Mouse (Mus musculus) embryonic facial prominence, embryonic 12.5 days (tissue): ENCODE results near the gene Btbd6. TPM values are rescaled to one million over a fixed set of nuclear protein-coding genes. Genes with fewer than 3 reads are reported as not detected.

ENCODE experiments used
- ATAC-seq: fragments of 200-750 bp; cut with Nextera tagmentation; 2 replicates; pipeline ENCODE4 v1.8.0; 2017; ENCODE audit not compliant: insufficient number of reproducible peaks, insufficient read depth, low FRiP score, low TSS enrichment
- H3K27ac ChIP-seq: fragments of 300-500 bp; sonication (generic); 2 replicates; pipeline ENCODE4 v1.5.1; 2016; ENCODE audit warnings: mild to moderate bottlenecking
- H3K27me3 ChIP-seq: fragments of 300-500 bp; sonication (generic); 2 replicates; pipeline ENCODE4 v1.6.1; 2016; ENCODE audit warnings: mild to moderate bottlenecking, moderate library complexity
- H3K36me3 ChIP-seq: fragments of 300-500 bp; sonication (generic); 2 replicates; pipeline ENCODE4 v1.6.1; 2016; ENCODE audit warnings: mild to moderate bottlenecking
- H3K4me1 ChIP-seq: fragments of 300-500 bp; sonication (generic); 2 replicates; pipeline ENCODE4 v1.6.1; 2016
- H3K4me2 ChIP-seq: fragments of 300-500 bp; sonication (generic); replicated peaks from 2 replicates; pipeline ENCODE4 v1.6.1; 2016; ENCODE audit warnings: mild to moderate bottlenecking, moderate library complexity
- H3K4me3 ChIP-seq: fragments of 300-500 bp; sonication (generic); 2 replicates; pipeline ENCODE4 v1.5.1; 2016; ENCODE audit warnings: mild to moderate bottlenecking
- H3K9ac ChIP-seq: fragments of 300-500 bp; sonication (generic); 2 replicates; pipeline ENCODE4 v1.6.1; 2016; ENCODE audit warnings: mild to moderate bottlenecking, moderate library complexity
- H3K9me3 ChIP-seq: fragments of 300-500 bp; sonication (generic); 2 replicates; pipeline ENCODE4 v1.6.1; 2016; ENCODE audit warnings: mild to moderate bottlenecking, moderate library complexity
- WGBS: fragments of 180-500 bp; shearing (Covaris S2); methylation state at CpG from one replicate; pipeline ENCODE4 v1.1.7; 2016; 5-methylcytosine and 5-hydroxymethylcytosine counted together
- polyA plus RNA-seq: library from polyadenylated mRNA; unstranded; fragments of >200 nt; fragmentation: Nextera tagmentation; extraction: Ambion mirVana; gene quantifications from 2 replicates; pipeline ENCODE4 v1.2.1, GENCODE M21; 2016

Gene Btbd6
- polyA plus RNA-seq, 1 experiment from 2014 or later: 27.4 TPM

- WGBS: 58% methylated on average over 5 of the region's 5 CpGs
- H3K4me2 ChIP-seq: no peak overlapping the region
- no peaks in the 10 kb centered on the region for H3K27me3 ChIP-seq
- H3K9me3 ChIP-seq: no peaks in the 10 kb centered on the region
- H3K4me3 ChIP-seq: no peak overlapping the region
- peaks cover 14% of the 10 kb centered on the region for H3K36me3 ChIP-seq
- H3K9ac ChIP-seq: no peak overlapping the region
- peak; percentile 61; the same call in 1 of the 2 replicates for ATAC-seq
- H3K27ac ChIP-seq: no peak overlapping the region
- 0 out of 2 replicates have a peak, but pooled peaks cover 6% of the 10 kb centered on the region for H3K4me1 ChIP-seq
Observed at GRCm38 (mm10) chr12:113028067-113028466, 51.8 kb downstream of the Btbd6 start.

Other genes starting within 250 kb of the Btbd6 start
- gene Pld4, start 215.8 kb upstream of the Btbd6 start, polyA plus RNA-seq: 4.9 TPM in 2 replicates
- gene Ahnak2, start 173.8 kb upstream of the Btbd6 start, polyA plus RNA-seq: 0.71 and 0.83 TPM in 2 replicates
- gene Clba1, start 167.5 kb upstream of the Btbd6 start, polyA plus RNA-seq: 9.2 and 9.6 TPM in 2 replicates
- gene Cdca4, start 147.1 kb upstream of the Btbd6 start, polyA plus RNA-seq: 144 and 147 TPM in 2 replicates
- gene Gpr132, start 108.3 kb upstream of the Btbd6 start, polyA plus RNA-seq: 0.23 TPM in 1 of 2 replicates, not detected in the other
- gene Jag2, start 46.7 kb upstream of the Btbd6 start, polyA plus RNA-seq: 7.9 and 8.8 TPM in 2 replicates
- gene Nudt14, start 34.4 kb upstream of the Btbd6 start, polyA plus RNA-seq: 83.0 and 87.2 TPM in 2 replicates
- 81.9 and 83.0 TPM in 2 replicates for gene Brf1, start 24.2 kb downstream of the Btbd6 start, polyA plus RNA-seq
- gene Pacs2, start 38.0 kb downstream of the Btbd6 start, polyA plus RNA-seq: 19.0 and 19.4 TPM in 2 replicates
- 0.13 TPM in 1 of 2 replicates, not detected in the other for gene Tex22, start 98.0 kb downstream of the Btbd6 start, polyA plus RNA-seq
- 18.5 and 20.4 TPM in 2 replicates for gene Mta1, start 121.8 kb downstream of the Btbd6 start, polyA plus RNA-seq
- 78.8 and 88.4 TPM in 2 replicates for gene Crip2, start 163.8 kb downstream of the Btbd6 start, polyA plus RNA-seq
- 102 and 107 TPM in 2 replicates for gene Crip1, start 169.8 kb downstream of the Btbd6 start, polyA plus RNA-seq
- 47.2 and 49.7 TPM in 2 replicates for gene Tedc1, start 179.9 kb downstream of the Btbd6 start, polyA plus RNA-seq
- 17.4 and 20.4 TPM in 2 replicates for gene Tmem121, start 209.4 kb downstream of the Btbd6 start, polyA plus RNA-seq